Mouse (Mus musculus) kidney, adult 2 months (tissue): Measurements from ENCODE around the gene Phf12. TPM values are rescaled to one million over a fixed set of nuclear protein-coding genes. Genes with fewer than 3 reads are reported as not detected.

Experiments used
- DNase-seq: peaks from one replicate; pipeline ENCODE4 v3.0.0; 2021
- H3K27ac ChIP-seq: fragments of 200-500 bp; 2 replicates; pipeline ENCODE4 v1.5.1; 2012; ENCODE audit warnings: low read depth, low read length, control low read depth, inconsistent platforms; ENCODE audit not compliant: insufficient read depth
- H3K27me3 ChIP-seq: fragments of 200-500 bp; replicated peaks from 2 replicates; pipeline ENCODE4 v1.6.1; 2012; ENCODE audit warnings: mild to moderate bottlenecking, moderate library complexity, low read length, inconsistent platforms; ENCODE audit not compliant: control insufficient read depth, insufficient read depth
- H3K36me3 ChIP-seq: fragments of 200-500 bp; 2 replicates; pipeline ENCODE4 v1.6.1; 2012; ENCODE audit warnings: mild to moderate bottlenecking, moderate library complexity, low read length, inconsistent platforms; ENCODE audit not compliant: control insufficient read depth, insufficient read depth
- H3K4me1 ChIP-seq: fragments of 200-500 bp; 2 replicates; pipeline ENCODE4 v1.6.1; 2011; ENCODE audit warnings: low read length; ENCODE audit not compliant: control insufficient read depth, insufficient read depth
- H3K4me3 ChIP-seq: fragments of 200-500 bp; 2 replicates; pipeline ENCODE4 v1.5.1; 2011; ENCODE audit warnings: mild to moderate bottlenecking, low read depth, low read length, control low read depth; ENCODE audit not compliant: insufficient read depth
- CTCF ChIP-seq: fragments of 200-500 bp; conservative IDR thresholded peaks from 2 replicates; pipeline ENCODE4 v1.5.1; 2011; ENCODE audit warnings: low read depth, mild to moderate bottlenecking, control low read depth, low read length, moderate library complexity, mixed read lengths; ENCODE audit not compliant: insufficient read depth, insufficient read length
- POLR2A ChIP-seq: fragments of 200-500 bp; IDR thresholded peaks from one replicate; pipeline ENCODE4 v1.6.1; 2011; ENCODE audit warnings: low read depth, low read length, control low read depth
- WGBS: fragments of 180-500 bp; shearing (Covaris S2); methylation state at CpG from one replicate; pipeline ENCODE4 v1.1.7; 2018; 5-methylcytosine and 5-hydroxymethylcytosine counted together
- polyA plus RNA-seq: library from polyadenylated mRNA; depleted of rRNA; stranded (reverse); fragments of >200 nt; gene quantifications from 2 replicates; pipeline ENCODE4 v1.2.3, GENCODE M21; 2012; rRNA removed

The Phf12 gene
- polyA plus RNA-seq, 1 experiment, result 33.0 TPM

DNA sequence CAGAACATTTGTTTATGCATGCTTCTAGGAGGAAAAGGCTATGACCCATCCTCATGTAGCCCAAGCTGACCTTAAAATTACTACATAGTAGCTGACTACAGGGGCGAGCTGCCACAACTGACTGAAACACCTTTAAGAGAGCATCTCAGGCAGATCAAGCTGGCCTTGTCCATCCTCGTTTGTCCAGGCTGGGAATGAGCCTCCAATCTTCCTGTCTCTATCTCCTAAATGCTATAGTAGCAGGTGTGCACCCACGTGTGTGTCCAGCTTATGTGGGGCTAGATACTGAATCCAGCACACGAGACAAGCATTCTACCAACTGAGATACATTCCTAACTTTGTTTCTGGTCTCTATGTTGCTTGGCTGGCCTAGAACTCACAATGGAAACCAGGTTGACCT lies 92.1 kb downstream of the Phf12 start:
- Histone ChIP-seq H3K4me3 (no peak overlapping the region), H3K27ac (no peak overlapping the region), H3K27me3 (no peaks in the 10 kb centered on the region), H3K36me3 (no peaks in the 10 kb centered on the region; the same call in 1 of the 2 replicates), H3K4me1 (no peaks in the 10 kb centered on the region)
- TF ChIP-seq POLR2A (no peak), CTCF (no peak)
- no peak for DNase-seq
- 87% methylated on average over 4 of the region's 4 CpGs for WGBS

Other genes starting within 250 kb of the Phf12 start
- 92.0 and 93.1 TPM in 2 replicates for gene Myo18a, start 219.5 kb upstream of the Phf12 start, polyA plus RNA-seq
- gene Gm10277, start 195.0 kb upstream of the Phf12 start, polyA plus RNA-seq, result 0.04 TPM in 1 of 2 replicates, not detected in the other
- 239 and 257 TPM in 2 replicates for gene Pipox, start 88.7 kb upstream of the Phf12 start, polyA plus RNA-seq
- 0.12 and 0.27 TPM in 2 replicates for gene Sez6, start 52.0 kb upstream of the Phf12 start, polyA plus RNA-seq
- gene Dhrs13, start 49.5 kb downstream of the Phf12 start, polyA plus RNA-seq, result 7.1 and 9.3 TPM in 2 replicates
- 95.0 and 96.9 TPM in 2 replicates for gene Flot2, start 55.2 kb downstream of the Phf12 start, polyA plus RNA-seq
- 39.1 and 41.6 TPM in 2 replicates for gene Eral1, start 97.6 kb downstream of the Phf12 start, polyA plus RNA-seq
- gene Fam222b, start 111.9 kb downstream of the Phf12 start, polyA plus RNA-seq, result 13.4 and 14.7 TPM in 2 replicates
- 108 and 126 TPM in 2 replicates for gene Traf4, start 182.8 kb downstream of the Phf12 start, polyA plus RNA-seq
- 18.3 and 24.6 TPM in 2 replicates for gene Nek8, start 193.9 kb downstream of the Phf12 start, polyA plus RNA-seq
- gene Tlcd1, start 194.0 kb downstream of the Phf12 start, polyA plus RNA-seq, result 78.2 and 144 TPM in 2 replicates
- gene Rpl23a, start 200.8 kb downstream of the Phf12 start, polyA plus RNA-seq, result 153 and 278 TPM in 2 replicates
- gene Rab34, start 205.7 kb downstream of the Phf12 start, polyA plus RNA-seq, result 78.1 and 92.4 TPM in 2 replicates
- gene Proca1, start 210.6 kb downstream of the Phf12 start, polyA plus RNA-seq, result 1.2 and 1.8 TPM in 2 replicates